Mouse (Mus musculus) E14TG2a.4 (cell line): ENCODE results near the gene Ppm1m.

ENCODE experiments used
- CTCF ChIP-seq: conservative IDR thresholded peaks from 2 replicates; pipeline ENCODE4 v1.5.1; 2014; ENCODE audit warnings: low read length
- NANOG ChIP-seq: IDR thresholded peaks from 2 replicates; pipeline ENCODE4 v1.6.1; 2014; ENCODE audit warnings: borderline replicate concordance, low read length, mixed read lengths
- POU5F1 ChIP-seq: IDR thresholded peaks from 2 replicates; pipeline ENCODE4 v1.6.1; 2014; ENCODE audit warnings: low read length, borderline replicate concordance

DNA sequence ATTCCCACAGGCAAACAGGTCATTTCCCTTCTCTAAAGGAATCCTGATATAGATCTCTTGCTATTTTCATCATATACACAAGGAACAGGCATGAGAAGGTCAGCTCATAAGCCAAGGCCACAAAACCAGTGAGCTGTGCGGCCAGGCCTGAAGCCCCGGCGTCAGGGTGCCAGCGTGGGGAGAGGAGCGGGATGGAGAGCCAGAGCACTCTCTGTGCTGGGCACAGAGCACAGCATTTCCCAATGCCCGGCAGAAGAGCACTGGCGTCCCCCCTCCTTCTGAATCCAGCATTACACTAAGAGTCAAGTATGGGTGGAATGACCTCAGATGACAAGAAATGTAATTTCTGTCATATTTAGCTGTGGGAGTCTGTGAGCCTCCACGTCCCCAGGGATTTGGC, 37.9 kb upstream of the Ppm1m start:
- TF ChIP-seq CTCF (no peak), NANOG (no peak), POU5F1 (no peak)
